Mouse (Mus musculus): ENCODE results near the gene Ccdc93. TPM values are rescaled to one million over a fixed set of nuclear protein-coding genes. Genes with fewer than 3 reads are reported as not detected.

The Ccdc93 gene
- polyA plus RNA-seq, 1 experiment from 2014 or later, result 8.9 TPM

- H3K27me3 ChIP-seq (ENCODE audit: control insufficient read depth, insufficient read depth, low read length), result peaks cover 9% of the 10 kb centered on the region
Observed at GRCm38 (mm10) chr1:121528399-121528720, 97.5 kb downstream of the Ccdc93 start, which contains the start of gene Htr5b. TSS of gene Htr5b (minus strand) at chr1:121528465.

GRCm38 (mm10) chr1:121529286-121529685, 98.4 kb downstream of the Ccdc93 start:
- H3K4me1 ChIP-seq (ENCODE audit: control insufficient read depth, insufficient read depth, low read length), result no peaks in the 10 kb centered on the region; the same call in 1 of the 2 replicates
- H3K9ac ChIP-seq (replicated peaks; ENCODE audit: low read length), result no peak overlapping the region
- no peak overlapping the region for H3K27ac ChIP-seq (replicated peaks; ENCODE audit: low read depth, low read length)
- no peak for ATAC-seq (replicated peaks; ENCODE audit: insufficient number of reproducible peaks, low FRiP score, low TSS enrichment, low read depth)
- no peak overlapping the region for H3K4me2 ChIP-seq (ENCODE audit: low read depth, low read length)
- H3K4me3 ChIP-seq (ENCODE audit: low read depth, low read length), result no peak overlapping the region
- 87% methylated on average over 6 of the region's 6 CpGs for WGBS
- peaks cover 9% of the 10 kb centered on the region for H3K27me3 ChIP-seq (ENCODE audit: control insufficient read depth, insufficient read depth, low read length)
- no peaks in the 10 kb centered on the region for H3K9me3 ChIP-seq (replicated peaks; ENCODE audit: control insufficient read depth, low read length)
- no peak for DNase-seq (ENCODE audit: low spot score)
- H3K36me3 ChIP-seq (replicated peaks; ENCODE audit: control insufficient read depth, insufficient read depth, low read depth, low read length), result no peaks in the 10 kb centered on the region

More at GRCm38 (mm10) chr1:121528399-121528720, 97.5 kb downstream of the Ccdc93 start, which contains the start of gene Htr5b:
- no peak within 1 kb of the TSS for H3K9ac ChIP-seq (replicated peaks; ENCODE audit: low read length)
- peak within 1 kb of the TSS; percentile 31 for H3K4me3 ChIP-seq (ENCODE audit: low read depth, low read length)
- no peaks in the 10 kb centered on the region for H3K9me3 ChIP-seq (replicated peaks; ENCODE audit: control insufficient read depth, low read length)
- ATAC-seq (replicated peaks; ENCODE audit: insufficient number of reproducible peaks, low FRiP score, low TSS enrichment, low read depth) (peak; percentile 97), DNase-seq (ENCODE audit: low spot score) (peak; percentile 83)
- no peaks in the 10 kb centered on the region for H3K36me3 ChIP-seq (replicated peaks; ENCODE audit: control insufficient read depth, insufficient read depth, low read depth, low read length)
- peak within 1 kb of the TSS; percentile 47 for H3K4me2 ChIP-seq (ENCODE audit: low read depth, low read length)
- H3K27ac ChIP-seq (replicated peaks; ENCODE audit: low read depth, low read length), result no peak within 1 kb of the TSS
- no peaks in the 10 kb centered on the region; the same call in 1 of the 2 replicates for H3K4me1 ChIP-seq (ENCODE audit: control insufficient read depth, insufficient read depth, low read length)
- 6% methylated on average over 11 of the region's 11 CpGs for whole genome bisulfite sequencing

GRCm38 (mm10) chr1:121531439-121531838, 100.6 kb downstream of the Ccdc93 start:
- H3K27ac ChIP-seq (replicated peaks; ENCODE audit: low read depth, low read length), result no peak overlapping the region
- H3K4me1 ChIP-seq (ENCODE audit: control insufficient read depth, insufficient read depth, low read length), result no peaks in the 10 kb centered on the region; the same call in 1 of the 2 replicates
- H3K4me2 ChIP-seq (ENCODE audit: low read depth, low read length), result no peak overlapping the region
- no peaks in the 10 kb centered on the region for H3K9me3 ChIP-seq (replicated peaks; ENCODE audit: control insufficient read depth, low read length)
- no peaks in the 10 kb centered on the region for H3K36me3 ChIP-seq (replicated peaks; ENCODE audit: control insufficient read depth, insufficient read depth, low read depth, low read length)
- H3K27me3 ChIP-seq (ENCODE audit: control insufficient read depth, insufficient read depth, low read length), result peaks cover 9% of the 10 kb centered on the region
- WGBS, result 75% methylated on average over 7 of the region's 7 CpGs
- DNase-seq (ENCODE audit: low spot score) (no peak), ATAC-seq (replicated peaks; ENCODE audit: insufficient number of reproducible peaks, low FRiP score, low TSS enrichment, low read depth) (no peak)
- no peak overlapping the region for H3K9ac ChIP-seq (replicated peaks; ENCODE audit: low read length)
- H3K4me3 ChIP-seq (ENCODE audit: low read depth, low read length), result no peak overlapping the region

- Histone ChIP-seq H3K9me3 (replicated peaks; ENCODE audit: control insufficient read depth, low read length) (no peaks in the 10 kb centered on the region), H3K36me3 (replicated peaks; ENCODE audit: control insufficient read depth, insufficient read depth, low read depth, low read length) (no peaks in the 10 kb centered on the region), H3K27ac (replicated peaks; ENCODE audit: low read depth, low read length) (no peak overlapping the region), H3K27me3 (ENCODE audit: control insufficient read depth, insufficient read depth, low read length) (no peaks in the 10 kb centered on the region), H3K4me3 (ENCODE audit: low read depth, low read length) (no peak overlapping the region), H3K4me1 (ENCODE audit: control insufficient read depth, insufficient read depth, low read length) (no peaks in the 10 kb centered on the region), H3K4me2 (ENCODE audit: low read depth, low read length) (no peak overlapping the region), H3K9ac (replicated peaks; ENCODE audit: low read length) (no peak overlapping the region)
- ATAC-seq (replicated peaks; ENCODE audit: insufficient number of reproducible peaks, low FRiP score, low TSS enrichment, low read depth), result no peak
- WGBS, result 84% methylated on average over 8 of the region's 8 CpGs
- no peak for DNase-seq (ENCODE audit: low spot score)
Observed at GRCm38 (mm10) chr1:121540361-121540760, 109.5 kb downstream of the Ccdc93 start.

GRCm38 (mm10) chr1:121546844-121547243, 116.0 kb downstream of the Ccdc93 start:
- WGBS, result 72% methylated on average over 2 of the region's 2 CpGs
- Histone ChIP-seq H3K36me3 (replicated peaks; ENCODE audit: control insufficient read depth, insufficient read depth, low read depth, low read length) (no peaks in the 10 kb centered on the region), H3K4me3 (ENCODE audit: low read depth, low read length) (no peak overlapping the region), H3K9me3 (replicated peaks; ENCODE audit: control insufficient read depth, low read length) (no peaks in the 10 kb centered on the region), H3K27ac (replicated peaks; ENCODE audit: low read depth, low read length) (no peak overlapping the region), H3K4me1 (ENCODE audit: control insufficient read depth, insufficient read depth, low read length) (no peaks in the 10 kb centered on the region), H3K4me2 (ENCODE audit: low read depth, low read length) (no peak overlapping the region), H3K9ac (replicated peaks; ENCODE audit: low read length) (no peak overlapping the region), H3K27me3 (ENCODE audit: control insufficient read depth, insufficient read depth, low read length) (no peaks in the 10 kb centered on the region)
- DNase-seq (ENCODE audit: low spot score) (no peak), ATAC-seq (replicated peaks; ENCODE audit: insufficient number of reproducible peaks, low FRiP score, low TSS enrichment, low read depth) (no peak)

- Histone ChIP-seq H3K4me2 (ENCODE audit: low read depth, low read length) (no peak overlapping the region), H3K36me3 (replicated peaks; ENCODE audit: control insufficient read depth, insufficient read depth, low read depth, low read length) (no peaks in the 10 kb centered on the region; the same call in 1 of the 2 replicates), H3K9ac (replicated peaks; ENCODE audit: low read length) (no peak overlapping the region), H3K9me3 (replicated peaks; ENCODE audit: control insufficient read depth, low read length) (no peaks in the 10 kb centered on the region), H3K27ac (replicated peaks; ENCODE audit: low read depth, low read length) (no peak overlapping the region), H3K27me3 (ENCODE audit: control insufficient read depth, insufficient read depth, low read length) (no peaks in the 10 kb centered on the region), H3K4me3 (ENCODE audit: low read depth, low read length) (no peak overlapping the region), H3K4me1 (ENCODE audit: control insufficient read depth, insufficient read depth, low read length) (no peaks in the 10 kb centered on the region)
- ATAC-seq (replicated peaks; ENCODE audit: insufficient number of reproducible peaks, low FRiP score, low TSS enrichment, low read depth) (no peak), DNase-seq (ENCODE audit: low spot score) (no peak)
- 95% methylated on average over 4 of the region's 4 CpGs for WGBS
Observed at GRCm38 (mm10) chr1:121548667-121549066, 117.8 kb downstream of the Ccdc93 start.

- H3K4me2 ChIP-seq (ENCODE audit: low read depth, low read length), result no peak overlapping the region
- WGBS, result 75% methylated on average over 4 of the region's 4 CpGs
- H3K9me3 ChIP-seq (replicated peaks; ENCODE audit: control insufficient read depth, low read length), result no peaks in the 10 kb centered on the region
- ATAC-seq (replicated peaks; ENCODE audit: insufficient number of reproducible peaks, low FRiP score, low TSS enrichment, low read depth) (no peak), DNase-seq (ENCODE audit: low spot score) (peak; percentile 16)
- H3K27ac ChIP-seq (replicated peaks; ENCODE audit: low read depth, low read length), result no peak overlapping the region
- no peaks in the 10 kb centered on the region for H3K27me3 ChIP-seq (ENCODE audit: control insufficient read depth, insufficient read depth, low read length)
- H3K9ac ChIP-seq (replicated peaks; ENCODE audit: low read length), result no peak overlapping the region
- H3K4me3 ChIP-seq (ENCODE audit: low read depth, low read length), result no peak overlapping the region
- no peaks in the 10 kb centered on the region; the same call in none of the 2 replicates for H3K36me3 ChIP-seq (replicated peaks; ENCODE audit: control insufficient read depth, insufficient read depth, low read depth, low read length)
- H3K4me1 ChIP-seq (ENCODE audit: control insufficient read depth, insufficient read depth, low read length), result no peaks in the 10 kb centered on the region
Observed at GRCm38 (mm10) chr1:121549456-121549855, 118.6 kb downstream of the Ccdc93 start.

GRCm38 (mm10) chr1:121550801-121551456, 120.1 kb downstream of the Ccdc93 start:
- no peak for DNase-seq (ENCODE audit: low spot score)
- Histone ChIP-seq H3K36me3 (replicated peaks; ENCODE audit: control insufficient read depth, insufficient read depth, low read depth, low read length) (peaks cover 2% of the 10 kb centered on the region), H3K27me3 (ENCODE audit: control insufficient read depth, insufficient read depth, low read length) (no peaks in the 10 kb centered on the region), H3K4me2 (ENCODE audit: low read depth, low read length) (no peak overlapping the region), H3K4me3 (ENCODE audit: low read depth, low read length) (no peak overlapping the region), H3K9me3 (replicated peaks; ENCODE audit: control insufficient read depth, low read length) (no peaks in the 10 kb centered on the region), H3K4me1 (ENCODE audit: control insufficient read depth, insufficient read depth, low read length) (no peaks in the 10 kb centered on the region), H3K9ac (replicated peaks; ENCODE audit: low read length) (no peak overlapping the region), H3K27ac (replicated peaks; ENCODE audit: low read depth, low read length) (no peak overlapping the region)
- WGBS, result 84% methylated on average over 16 of the region's 16 CpGs
- no peak for ATAC-seq (replicated peaks; ENCODE audit: insufficient number of reproducible peaks, low FRiP score, low TSS enrichment, low read depth)

Data from embryonic facial prominence, embryonic 11.5 days (tissue).